Mouse (Mus musculus): ENCODE results near the gene Myo10. TPM values are rescaled to one million over a fixed set of nuclear protein-coding genes. Genes with fewer than 3 reads are reported as not detected.

The Myo10 gene
- polyA plus RNA-seq, 1 experiment from 2014 or later, result 28.4 TPM

GRCm38 (mm10) chr15:25847576-25848168, 225.3 kb downstream of the Myo10 start:
- peaks cover 11% of the 10 kb centered on the region for H3K4me1 ChIP-seq
- no peaks in the 10 kb centered on the region for H3K9me3 ChIP-seq
- no peak overlapping the region for H3K9ac ChIP-seq
- no peak overlapping the region for H3K4me2 ChIP-seq
- H3K27ac ChIP-seq, result no peak overlapping the region
- 86% methylated on average over 1 of the region's 1 CpGs for WGBS
- H3K27me3 ChIP-seq, result peaks cover 9% of the 10 kb centered on the region; the same call in 1 of the 2 replicates
- no peak for ATAC-seq (ENCODE audit: insufficient number of reproducible peaks, low FRiP score, low TSS enrichment, low read depth)
- no peaks in the 10 kb centered on the region for H3K36me3 ChIP-seq
- H3K4me3 ChIP-seq, result no peak overlapping the region

GRCm38 (mm10) chr15:25850552-25850951, 228.2 kb downstream of the Myo10 start:
- no peak overlapping the region for H3K4me2 ChIP-seq
- WGBS, result 65% methylated on average over 11 of the region's 11 CpGs

GRCm38 (mm10) chr15:25854270-25854904, 232.1 kb downstream of the Myo10 start:
- no peak for ATAC-seq (ENCODE audit: insufficient number of reproducible peaks, low FRiP score, low TSS enrichment, low read depth)
- WGBS, result 55% methylated on average over 18 of the region's 18 CpGs
- Histone ChIP-seq H3K4me2 (no peak overlapping the region), H3K27ac (no peak overlapping the region), H3K36me3 (no peaks in the 10 kb centered on the region), H3K9me3 (no peaks in the 10 kb centered on the region), H3K9ac (no peak overlapping the region), H3K4me1 (0 out of 2 replicates have a peak, but pooled peaks cover 5% of the 10 kb centered on the region), H3K4me3 (no peak overlapping the region), H3K27me3 (no peaks in the 10 kb centered on the region)

More at GRCm38 (mm10) chr15:25850552-25850951, 228.2 kb downstream of the Myo10 start:
- H3K9me3 ChIP-seq, result no peaks in the 10 kb centered on the region
- H3K4me3 ChIP-seq, result no peak overlapping the region
- ATAC-seq (ENCODE audit: insufficient number of reproducible peaks, low FRiP score, low TSS enrichment, low read depth), result no peak
- H3K27me3 ChIP-seq, result no peaks in the 10 kb centered on the region
- no peak overlapping the region for H3K9ac ChIP-seq
- no peaks in the 10 kb centered on the region for H3K36me3 ChIP-seq
- H3K4me1 ChIP-seq, result 0 out of 2 replicates have a peak, but pooled peaks cover 5% of the 10 kb centered on the region
- no peak overlapping the region for H3K27ac ChIP-seq

GRCm38 (mm10) chr15:25858611-25859058, 236.3 kb downstream of the Myo10 start:
- 58% methylated on average over 12 of the region's 12 CpGs for WGBS
- H3K4me1 ChIP-seq, result 0 out of 2 replicates have a peak, but pooled peaks cover 5% of the 10 kb centered on the region
- H3K9me3 ChIP-seq, result no peaks in the 10 kb centered on the region
- ATAC-seq (ENCODE audit: insufficient number of reproducible peaks, low FRiP score, low TSS enrichment, low read depth), result no peak
- no peak overlapping the region for H3K9ac ChIP-seq
- H3K4me3 ChIP-seq, result no peak overlapping the region
- H3K4me2 ChIP-seq, result no peak overlapping the region
- no peaks in the 10 kb centered on the region for H3K27me3 ChIP-seq
- H3K36me3 ChIP-seq, result no peaks in the 10 kb centered on the region
- H3K27ac ChIP-seq, result no peak overlapping the region

- WGBS, result 61% methylated on average over 3 of the region's 3 CpGs
These were observed 237.1 kb downstream of the Myo10 start for GRCm38 (mm10) chr15:25859469-25859868.

GRCm38 (mm10) chr15:25861900-25862299, 239.6 kb downstream of the Myo10 start:
- no peak for ATAC-seq (ENCODE audit: insufficient number of reproducible peaks, low FRiP score, low TSS enrichment, low read depth)
- no peaks in the 10 kb centered on the region for H3K9me3 ChIP-seq
- H3K4me1 ChIP-seq, result no peaks in the 10 kb centered on the region
- H3K9ac ChIP-seq, result no peak overlapping the region
- no peaks in the 10 kb centered on the region for H3K27me3 ChIP-seq
- no peak overlapping the region for H3K4me2 ChIP-seq
- 86% methylated on average over 7 of the region's 7 CpGs for WGBS
- no peak overlapping the region for H3K4me3 ChIP-seq
- H3K36me3 ChIP-seq, result no peaks in the 10 kb centered on the region
- H3K27ac ChIP-seq, result no peak overlapping the region

More at GRCm38 (mm10) chr15:25859469-25859868, 237.1 kb downstream of the Myo10 start:
- Histone ChIP-seq H3K4me3 (no peak overlapping the region), H3K4me2 (no peak overlapping the region), H3K9ac (no peak overlapping the region), H3K4me1 (0 out of 2 replicates have a peak, but pooled peaks cover 2% of the 10 kb centered on the region), H3K27ac (no peak overlapping the region), H3K9me3 (no peaks in the 10 kb centered on the region), H3K27me3 (no peaks in the 10 kb centered on the region), H3K36me3 (no peaks in the 10 kb centered on the region)
- no peak for ATAC-seq (ENCODE audit: insufficient number of reproducible peaks, low FRiP score, low TSS enrichment, low read depth)

Other genes with a start within 250 kb of the Myo10 start
- gene Basp1, start 208.8 kb upstream of the Myo10 start, polyA plus RNA-seq (2015; fragmentation: Nextera tagmentation; extraction: Ambion mirVana), result 34.2 and 41.9 TPM in 2 replicates
- gene Retreg1, start 220.7 kb downstream of the Myo10 start, polyA plus RNA-seq (2015; fragmentation: Nextera tagmentation; extraction: Ambion mirVana), result 5.1 and 7.5 TPM in 2 replicates